Mouse (Mus musculus): ENCODE data around the gene Selenbp2.
"Not testable (repeated sequence)": the region's sequence is repeated elsewhere in the genome, so short reads cannot be mapped to it uniquely, and the experiment has no call there.

DNA sequence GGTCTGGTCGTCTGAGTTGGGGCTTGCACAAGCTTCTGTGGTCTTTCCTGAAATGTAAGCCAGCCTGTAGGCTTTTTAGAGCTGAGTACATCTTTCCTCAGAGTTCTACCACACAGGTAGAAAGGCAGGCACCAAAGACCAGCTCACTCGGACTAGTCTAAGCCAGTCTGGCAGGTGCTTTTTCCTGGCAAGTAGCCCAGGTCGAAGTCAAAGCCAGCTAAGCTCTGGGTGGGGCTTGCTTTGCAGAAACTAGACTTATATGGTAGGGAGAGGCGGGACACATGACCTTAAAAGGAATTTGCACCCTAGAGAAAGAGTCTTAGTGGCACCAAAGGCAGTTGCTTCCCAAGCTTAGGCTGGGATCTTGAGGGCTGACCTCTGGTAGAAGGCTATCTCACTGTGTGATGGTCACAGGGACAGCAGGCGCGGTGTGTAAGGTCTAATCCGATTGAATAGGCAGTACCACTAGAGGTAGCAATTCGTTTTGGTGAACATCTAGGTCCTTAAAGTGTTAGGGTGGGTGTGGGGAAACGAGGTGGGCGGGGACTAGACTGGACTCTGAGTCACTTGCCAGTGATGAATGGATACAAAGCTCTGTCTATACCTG lies 34.1 kb upstream of the Selenbp2 start:
- not testable (repeated sequence) for TF ChIP-seq POLR2A (IDR thresholded peaks at IDR 0.05; ENCODE audit: low read depth, low read length); CTCF (IDR thresholded peaks at IDR 0.05; ENCODE audit: extremely low read depth, insufficient read length, insufficient replicate concordance, low read depth, low read length)
